Mouse (Mus musculus): ENCODE measurements around the gene Ccr6.

GRCm38 (mm10) chr17:8255583-8255982 is 19.7 kb downstream of the Ccr6 start:
- TF ChIP-seq CTCF (IDR thresholded peaks at IDR 0.05; ENCODE audit: borderline replicate concordance, extremely low read depth, insufficient read depth, insufficient read length), result no peak
- no peak for TF ChIP-seq POLR2A (IDR thresholded peaks at IDR 0.05; ENCODE audit: borderline replicate concordance, extremely low read depth, insufficient read depth, insufficient read length, poor library complexity, severe bottlenecking)
